Mouse (Mus musculus) thymus, postnatal 10 days (tissue): ENCODE results near the gene Dnaic2.

ENCODE experiments used
- DNase-seq, 2 experiments: peaks; one replicate each; pipeline ENCODE4 v3.0.0; 2021; ENCODE audit warnings: low spot score in 2 of 2

The Dnaic2 gene

DNA sequence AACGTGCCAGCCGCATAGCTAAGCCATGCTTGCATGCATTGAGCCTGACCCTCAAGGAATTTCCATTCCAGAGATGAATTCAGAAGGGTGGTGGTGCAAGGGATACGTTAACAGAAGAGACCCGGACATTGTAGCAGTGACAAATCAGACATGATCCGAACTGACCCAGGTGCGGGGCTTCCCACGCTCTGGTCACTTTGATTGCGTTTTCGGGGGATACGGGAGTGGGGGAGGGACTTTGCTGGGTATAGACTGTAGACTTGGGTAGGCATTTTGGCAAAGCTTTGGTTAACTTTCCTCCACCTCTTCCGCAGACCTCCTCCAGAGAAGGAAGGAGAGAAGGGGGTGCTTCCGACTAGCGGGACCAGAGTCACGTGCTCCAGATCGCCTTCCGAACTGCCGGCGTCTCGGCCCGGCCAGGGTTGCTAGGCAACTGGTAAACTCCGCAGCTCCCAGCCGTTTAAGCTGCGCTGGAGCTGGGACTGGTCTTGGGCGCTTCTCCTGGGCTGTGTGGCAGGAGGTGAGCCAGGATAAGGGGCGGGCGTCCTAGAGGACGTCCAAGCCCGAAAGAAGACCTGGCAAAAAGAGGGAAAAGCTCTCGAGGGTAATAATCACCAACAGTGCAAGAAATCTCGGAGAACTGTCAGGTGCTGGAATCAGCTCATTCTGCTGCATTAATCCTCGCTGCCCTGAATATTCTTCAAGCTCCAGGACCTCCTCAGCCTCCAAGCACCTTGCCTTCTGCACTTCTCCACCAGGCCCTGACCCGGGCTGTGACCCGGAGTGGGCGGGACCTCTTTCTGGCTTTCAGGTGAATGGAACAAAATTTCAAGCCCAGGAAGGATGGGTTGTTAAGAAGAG lies at the start of gene Dnaic2:
Gene Dnaic2 (plus strand): TSS at position 444 of the 861 bp plus-strand sequence.
- no peak for DNase-seq

GRCm38 (mm10) chr11:114679582-114679981 lies 47.6 kb upstream of the Dnaic2 start:
- DNase-seq = no peak

DNA sequence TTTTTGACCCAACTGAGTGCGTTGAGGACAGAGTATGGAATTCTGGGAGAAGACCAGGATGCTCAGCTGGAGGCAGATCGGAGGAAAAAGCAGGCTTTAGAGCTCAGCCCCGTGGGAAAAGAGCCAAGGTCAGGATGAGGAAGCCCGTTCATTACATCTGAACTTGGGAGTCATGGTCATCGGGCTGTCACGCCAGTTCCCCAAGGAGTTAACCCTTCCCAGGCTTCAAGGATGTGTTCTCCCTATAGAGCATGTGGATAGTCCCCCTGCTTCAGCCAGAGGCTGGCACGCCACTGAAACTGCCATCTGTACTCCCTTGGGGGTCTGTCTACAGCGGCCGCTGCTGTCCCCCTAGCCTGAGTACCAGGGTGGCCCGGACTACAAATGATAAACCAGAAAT lies 46.9 kb upstream of the Dnaic2 start:
- DNase-seq = no peak

DNA sequence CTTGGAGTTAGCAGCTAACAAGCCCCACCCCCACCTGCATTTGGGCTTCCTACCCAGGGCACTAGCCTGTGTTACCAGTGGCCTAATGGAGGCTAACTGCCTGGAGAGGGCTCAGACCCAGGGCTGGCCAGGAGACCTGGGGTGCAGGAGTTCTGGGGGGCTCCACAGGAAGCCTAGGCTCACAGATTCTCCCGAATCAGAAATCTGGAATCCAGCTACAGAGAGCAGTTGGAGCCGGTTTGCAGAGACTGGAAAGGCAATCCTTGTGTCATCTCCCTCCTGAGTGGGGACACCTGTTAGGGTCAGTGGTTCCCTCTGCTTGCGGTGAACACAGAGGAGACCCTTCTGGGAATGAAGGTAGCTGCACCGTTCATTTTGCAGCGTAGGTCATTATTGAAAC lies 46.2 kb upstream of the Dnaic2 start:
- DNase-seq = no peak

DNA sequence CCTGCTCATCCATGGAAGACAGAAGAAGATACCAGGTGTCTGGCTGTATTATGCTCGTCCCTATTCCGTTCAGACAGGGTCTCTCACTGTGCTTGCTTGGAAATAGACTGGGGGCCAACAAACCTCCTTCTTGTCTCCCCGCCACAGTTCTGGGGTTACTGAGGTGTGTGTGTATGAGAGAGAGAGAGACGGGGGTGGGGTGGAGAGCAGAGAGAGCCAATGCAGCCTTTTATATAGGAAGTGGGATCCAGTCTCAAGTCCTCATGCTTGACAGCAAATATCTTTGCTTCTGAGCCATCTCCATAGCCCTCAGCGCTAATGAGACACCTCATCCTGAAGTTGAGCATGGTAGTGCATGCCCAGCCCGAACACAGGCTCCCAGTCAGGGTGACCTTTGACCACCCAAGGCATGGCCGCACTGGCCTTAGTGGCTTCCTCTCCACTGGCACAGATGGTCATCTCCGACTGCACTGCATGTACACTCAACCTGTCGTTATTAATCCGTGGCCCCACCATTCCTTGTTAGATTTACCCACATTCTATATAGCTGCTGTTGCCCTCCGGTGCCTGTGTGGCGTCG lies 44.8 kb upstream of the Dnaic2 start:
- DNase-seq = no peak

GRCm38 (mm10) chr11:114683029-114683721 lies 44.0 kb upstream of the Dnaic2 start:
- no peak for DNase-seq

DNA sequence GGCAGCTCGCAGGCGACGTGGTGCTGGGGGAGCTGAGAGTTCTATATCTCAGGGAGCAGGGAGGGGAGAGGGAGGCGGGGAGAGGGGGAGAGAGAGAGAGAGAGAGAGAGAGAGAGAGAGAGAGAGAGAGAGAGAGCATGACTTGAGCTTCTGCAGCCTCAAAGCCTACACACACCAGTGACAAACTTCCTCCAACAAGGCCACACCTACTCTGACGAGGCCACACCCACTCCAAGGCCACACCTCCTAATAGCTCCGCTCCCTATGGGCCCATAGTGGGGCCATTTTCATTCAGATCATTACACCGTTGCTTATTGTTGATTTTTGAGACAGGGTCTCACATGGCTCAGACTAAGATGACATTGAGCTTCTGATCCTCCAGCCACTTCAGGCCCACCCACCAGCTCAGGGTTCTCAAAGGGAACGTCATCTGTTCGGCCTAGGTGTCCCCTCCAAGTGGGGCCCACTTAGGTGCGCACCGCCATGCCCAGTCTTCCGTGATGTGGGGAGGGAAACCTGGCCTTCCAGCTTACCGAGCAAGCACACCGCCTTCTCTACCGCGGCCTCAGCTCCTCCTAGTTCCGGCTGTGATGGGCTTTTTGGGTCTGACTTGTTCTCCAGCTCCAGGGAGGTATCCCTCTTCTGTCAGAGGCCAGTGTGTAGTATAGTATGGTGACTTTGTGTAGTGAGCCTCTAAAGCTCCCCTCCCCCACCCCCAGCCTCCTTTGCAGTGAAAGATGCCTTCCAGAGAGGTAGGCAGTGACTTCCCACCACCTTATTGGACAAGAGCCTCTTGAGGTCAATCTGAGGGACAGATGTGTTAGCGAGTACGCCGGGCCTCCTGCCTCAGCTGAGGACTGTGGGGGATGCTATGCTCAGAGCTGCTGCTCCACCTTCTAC lies 43.2 kb upstream of the Dnaic2 start:
- no peak for DNase-seq

- no peak for DNase-seq
Observed at GRCm38 (mm10) chr11:114684627-114685373, 42.4 kb upstream of the Dnaic2 start.

- no peak for DNase-seq
Observed at GRCm38 (mm10) chr11:114685526-114686040, 41.6 kb upstream of the Dnaic2 start.

- DNase-seq = no peak
Observed at GRCm38 (mm10) chr11:114686221-114686959, 40.8 kb upstream of the Dnaic2 start.

DNA sequence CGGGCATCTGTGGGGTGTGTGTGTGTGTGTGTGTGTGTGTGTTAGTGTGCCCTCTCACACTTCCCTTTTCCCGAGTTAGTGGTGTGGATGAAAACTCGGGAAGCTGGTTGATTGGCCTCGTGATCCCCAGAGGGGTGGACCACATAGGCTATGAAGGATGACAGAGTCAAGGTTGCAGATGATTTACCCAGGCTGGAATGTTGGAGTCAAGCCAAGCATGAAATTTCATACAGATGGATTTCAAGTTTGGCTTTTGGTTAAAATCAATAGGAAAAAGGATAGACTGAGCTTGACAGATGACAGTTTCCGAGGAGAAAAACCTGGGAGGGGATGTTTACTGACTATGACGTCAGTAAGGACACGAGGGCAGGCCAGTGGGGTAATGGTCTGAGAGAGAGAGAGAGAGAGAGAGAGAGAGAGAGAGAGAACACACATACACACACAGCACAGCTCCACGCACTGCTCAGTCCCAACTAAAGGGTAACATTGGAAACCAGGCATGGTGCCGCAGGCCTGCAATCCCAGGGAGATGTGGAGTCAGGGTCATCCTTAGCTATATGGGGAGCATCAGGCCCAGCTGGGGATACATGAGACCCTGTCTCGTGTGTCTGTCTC lies 39.5 kb upstream of the Dnaic2 start:
- no peak for DNase-seq

- DNase-seq = no peak
Observed at GRCm38 (mm10) chr11:114688729-114689128, 38.5 kb upstream of the Dnaic2 start.

DNA sequence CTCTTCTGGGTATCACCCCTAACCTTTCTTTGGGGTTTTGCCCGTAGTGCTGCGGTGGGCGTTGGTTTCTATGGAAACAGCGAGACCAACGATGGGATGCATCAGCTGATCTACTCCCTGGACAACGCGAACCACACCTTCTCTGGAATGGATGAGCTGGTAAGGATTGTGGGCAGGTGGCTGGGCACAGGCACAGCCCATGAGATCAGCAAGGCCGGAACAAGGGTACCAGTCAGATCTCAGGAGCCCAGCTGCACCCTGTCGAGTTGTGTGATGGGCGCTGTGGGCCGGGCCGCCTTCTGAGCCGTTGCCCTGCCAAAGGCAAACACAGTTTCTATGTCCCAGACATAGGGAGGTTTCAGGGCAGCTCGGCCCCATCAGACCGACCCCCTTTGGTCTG lies 37.0 kb upstream of the Dnaic2 start:
- DNase-seq = no peak

- no peak for DNase-seq
Observed at GRCm38 (mm10) chr11:114691454-114692182, 35.6 kb upstream of the Dnaic2 start.

GRCm38 (mm10) chr11:114692601-114693000 lies 34.6 kb upstream of the Dnaic2 start:
- DNase-seq = no peak

GRCm38 (mm10) chr11:114693456-114693855 lies 33.8 kb upstream of the Dnaic2 start:
- DNase-seq = no peak

GRCm38 (mm10) chr11:114694451-114694850 lies 32.8 kb upstream of the Dnaic2 start:
- DNase-seq = no peak

DNA sequence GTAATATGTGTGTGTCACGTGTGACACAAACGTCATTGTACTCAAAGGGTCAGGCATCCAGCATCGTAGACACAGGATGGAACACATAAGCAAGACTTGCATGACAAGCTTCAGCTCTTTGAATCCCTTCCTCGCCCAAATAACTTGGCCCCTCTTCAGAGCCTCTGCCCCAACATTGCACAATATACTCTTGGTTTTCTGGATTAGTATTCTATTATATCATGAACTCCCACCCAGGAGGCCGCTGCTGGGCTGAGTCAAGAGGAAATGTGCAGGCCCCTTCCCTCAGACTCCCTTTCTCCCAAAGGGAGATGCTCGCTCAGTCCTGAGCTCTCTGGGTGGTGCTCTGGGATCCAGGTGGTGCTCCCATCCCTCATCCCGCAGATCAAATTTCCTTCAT lies 28.7 kb upstream of the Dnaic2 start:
- DNase-seq = no peak

DNA sequence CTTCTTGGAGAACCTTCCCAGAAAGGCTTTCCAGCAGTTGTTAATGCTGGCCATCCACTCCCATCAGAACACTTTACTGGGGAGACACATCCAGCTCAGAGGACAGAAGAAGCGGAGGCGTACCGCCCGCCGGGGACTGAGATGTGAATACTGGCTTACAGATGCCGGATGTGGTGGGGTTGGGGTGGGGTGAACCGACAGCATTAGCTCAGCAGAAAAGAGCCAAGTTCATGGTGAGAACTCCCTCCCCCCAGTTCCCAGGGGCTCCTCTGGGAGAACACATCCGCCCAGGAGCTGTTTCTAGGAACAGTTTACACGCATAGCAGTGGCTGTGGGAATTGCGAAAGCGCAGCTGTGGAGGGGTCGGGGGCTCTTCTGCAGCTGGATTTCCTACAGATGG lies 27.7 kb upstream of the Dnaic2 start:
- peak; percentile 38 to 58 for DNase-seq
